Mouse (Mus musculus): ENCODE results near the gene Zmym3. TPM values are rescaled to one million over a fixed set of nuclear protein-coding genes. Genes with fewer than 3 reads are reported as not detected.

The Zmym3 gene
- polyA plus RNA-seq, 1 experiment from 2014 or later: 27.5 TPM

- H3K36me3 ChIP-seq (replicated peaks): no peaks in the 10 kb centered on the region
- H3K9me3 ChIP-seq: no peaks in the 10 kb centered on the region
- H3K4me3 ChIP-seq: no peak overlapping the region
- peaks cover 80% of the 10 kb centered on the region for H3K27me3 ChIP-seq (replicated peaks; ENCODE audit: low read depth, poor library complexity, severe bottlenecking)
- H3K4me1 ChIP-seq: no peaks in the 10 kb centered on the region
- DNase-seq (ENCODE audit: low spot score): peak; percentile 15
- WGBS: 19% methylated on average over 11 of the region's 11 CpGs
- no peak overlapping the region for H3K27ac ChIP-seq (replicated peaks)
Measured at GRCm38 (mm10) chrX:101396459-101396858, 24.2 kb downstream of the Zmym3 start.

GRCm38 (mm10) chrX:101394341-101394740 is 26.3 kb downstream of the Zmym3 start:
- WGBS: 61% methylated on average over 2 of the region's 2 CpGs
- Histone ChIP-seq H3K4me1 (no peaks in the 10 kb centered on the region), H3K27me3 (replicated peaks; ENCODE audit: low read depth, poor library complexity, severe bottlenecking) (peaks cover 79% of the 10 kb centered on the region), H3K9me3 (no peaks in the 10 kb centered on the region), H3K4me3 (no peak overlapping the region), H3K36me3 (replicated peaks) (no peaks in the 10 kb centered on the region), H3K27ac (replicated peaks) (no peak overlapping the region)
- DNase-seq (ENCODE audit: low spot score): no peak

- no peak for DNase-seq (ENCODE audit: low spot score)
- 77% methylated on average over 5 of the region's 5 CpGs for WGBS
- H3K36me3 ChIP-seq (replicated peaks): no peaks in the 10 kb centered on the region
- no peaks in the 10 kb centered on the region for H3K9me3 ChIP-seq
- peaks cover 10% of the 10 kb centered on the region; the same call in 1 of the 2 replicates for H3K4me1 ChIP-seq
- H3K4me3 ChIP-seq: no peak overlapping the region
- H3K27me3 ChIP-seq (replicated peaks; ENCODE audit: low read depth, poor library complexity, severe bottlenecking): peaks cover 80% of the 10 kb centered on the region
- H3K27ac ChIP-seq (replicated peaks): no peak overlapping the region
Measured at GRCm38 (mm10) chrX:101388866-101389537, 31.6 kb downstream of the Zmym3 start.

- H3K27me3 ChIP-seq (replicated peaks; ENCODE audit: low read depth, poor library complexity, severe bottlenecking): peaks cover 94% of the 10 kb centered on the region
- 24% methylated on average over 4 of the region's 4 CpGs for WGBS
Measured at GRCm38 (mm10) chrX:101386222-101386621, 34.4 kb downstream of the Zmym3 start.

GRCm38 (mm10) chrX:101384439-101385137 is 36.1 kb downstream of the Zmym3 start:
- no peaks in the 10 kb centered on the region for H3K36me3 ChIP-seq (replicated peaks)
- DNase-seq (ENCODE audit: low spot score): peak; percentile 11
- H3K9me3 ChIP-seq: no peaks in the 10 kb centered on the region
- peaks cover 97% of the 10 kb centered on the region for H3K27me3 ChIP-seq (replicated peaks; ENCODE audit: low read depth, poor library complexity, severe bottlenecking)
- H3K27ac ChIP-seq (replicated peaks): no peak overlapping the region
- WGBS: 21% methylated on average over 32 of the region's 32 CpGs
- peaks cover 13% of the 10 kb centered on the region; the same call in 1 of the 2 replicates for H3K4me1 ChIP-seq
- H3K4me3 ChIP-seq: peak overlapping the region; percentile 42

More at GRCm38 (mm10) chrX:101386222-101386621, 34.4 kb downstream of the Zmym3 start:
- Histone ChIP-seq H3K36me3 (replicated peaks) (no peaks in the 10 kb centered on the region), H3K9me3 (no peaks in the 10 kb centered on the region), H3K4me1 (peaks cover 13% of the 10 kb centered on the region; the same call in 1 of the 2 replicates), H3K27ac (replicated peaks) (no peak overlapping the region), H3K4me3 (no peak overlapping the region)
- DNase-seq (ENCODE audit: low spot score): no peak

GRCm38 (mm10) chrX:101383455-101383854 is 37.2 kb downstream of the Zmym3 start:
- Histone ChIP-seq H3K4me3 (no peak overlapping the region), H3K27me3 (replicated peaks; ENCODE audit: low read depth, poor library complexity, severe bottlenecking) (peaks cover 98% of the 10 kb centered on the region), H3K4me1 (peaks cover 13% of the 10 kb centered on the region; the same call in 1 of the 2 replicates), H3K36me3 (replicated peaks) (no peaks in the 10 kb centered on the region), H3K27ac (replicated peaks) (no peak overlapping the region), H3K9me3 (no peaks in the 10 kb centered on the region)
- no peak for DNase-seq (ENCODE audit: low spot score)
- 21% methylated on average over 18 of the region's 18 CpGs for WGBS

- H3K9me3 ChIP-seq: no peaks in the 10 kb centered on the region
- no peaks in the 10 kb centered on the region for H3K36me3 ChIP-seq (replicated peaks)
- H3K4me1 ChIP-seq: peaks cover 11% of the 10 kb centered on the region; the same call in 1 of the 2 replicates
- WGBS: 57% methylated on average over 1 of the region's 1 CpGs
- no peak overlapping the region for H3K27ac ChIP-seq (replicated peaks)
- H3K4me3 ChIP-seq: no peak overlapping the region
- H3K27me3 ChIP-seq (replicated peaks; ENCODE audit: low read depth, poor library complexity, severe bottlenecking): peaks cover 96% of the 10 kb centered on the region
- DNase-seq (ENCODE audit: low spot score): no peak
Measured at GRCm38 (mm10) chrX:101379744-101380143, 40.9 kb downstream of the Zmym3 start.

GRCm38 (mm10) chrX:101377076-101377475 is 43.6 kb downstream of the Zmym3 start:
- H3K36me3 ChIP-seq (replicated peaks): no peaks in the 10 kb centered on the region
- WGBS: 71% methylated on average over 4 of the region's 4 CpGs
- no peak overlapping the region for H3K4me3 ChIP-seq
- no peak for DNase-seq (ENCODE audit: low spot score)
- H3K27me3 ChIP-seq (replicated peaks; ENCODE audit: low read depth, poor library complexity, severe bottlenecking): peaks cover 89% of the 10 kb centered on the region
- H3K27ac ChIP-seq (replicated peaks): no peak overlapping the region
- H3K9me3 ChIP-seq: no peaks in the 10 kb centered on the region
- no peaks in the 10 kb centered on the region for H3K4me1 ChIP-seq

- DNase-seq (ENCODE audit: low spot score): no peak
- no peak within 1 kb of the TSS for H3K27ac ChIP-seq (replicated peaks)
- no peaks in the 10 kb centered on the region for H3K4me1 ChIP-seq
- H3K27me3 ChIP-seq (replicated peaks; ENCODE audit: low read depth, poor library complexity, severe bottlenecking): peaks cover 88% of the 10 kb centered on the region
- 82% methylated on average over 7 of the region's 7 CpGs for WGBS
- H3K36me3 ChIP-seq (replicated peaks): no peaks in the 10 kb centered on the region
- H3K4me3 ChIP-seq: no peak within 1 kb of the TSS
- H3K9me3 ChIP-seq: no peaks in the 10 kb centered on the region
Measured at GRCm38 (mm10) chrX:101376190-101376968, 44.3 kb downstream of the Zmym3 start, which contains the start of gene Gjb1. TSS of gene Gjb1 (plus strand) at chrX:101376378.

- Histone ChIP-seq H3K9me3 (no peaks in the 10 kb centered on the region), H3K4me3 (no peak overlapping the region), H3K36me3 (replicated peaks) (no peaks in the 10 kb centered on the region), H3K27ac (replicated peaks) (no peak overlapping the region), H3K27me3 (replicated peaks; ENCODE audit: low read depth, poor library complexity, severe bottlenecking) (peaks cover 77% of the 10 kb centered on the region), H3K4me1 (no peaks in the 10 kb centered on the region)
- WGBS: 58% methylated on average over 5 of the region's 5 CpGs
- DNase-seq (ENCODE audit: low spot score): no peak
Measured at GRCm38 (mm10) chrX:101372946-101373345, 47.7 kb downstream of the Zmym3 start.

- no peak overlapping the region for H3K4me3 ChIP-seq
- no peak overlapping the region for H3K27ac ChIP-seq (replicated peaks)
- H3K36me3 ChIP-seq (replicated peaks): no peaks in the 10 kb centered on the region
- no peaks in the 10 kb centered on the region for H3K9me3 ChIP-seq
- peaks cover 55% of the 10 kb centered on the region for H3K27me3 ChIP-seq (replicated peaks; ENCODE audit: low read depth, poor library complexity, severe bottlenecking)
- no peak for DNase-seq (ENCODE audit: low spot score)
- WGBS: 81% methylated on average over 3 of the region's 3 CpGs
- no peaks in the 10 kb centered on the region for H3K4me1 ChIP-seq
Measured at GRCm38 (mm10) chrX:101370573-101370972, 50.1 kb downstream of the Zmym3 start.

- H3K4me1 ChIP-seq: no peaks in the 10 kb centered on the region
- no peak for DNase-seq (ENCODE audit: low spot score)
- H3K36me3 ChIP-seq (replicated peaks): no peaks in the 10 kb centered on the region
- 71% methylated on average over 7 of the region's 7 CpGs for WGBS
- no peaks in the 10 kb centered on the region for H3K9me3 ChIP-seq
- H3K27ac ChIP-seq (replicated peaks): no peak overlapping the region
- peaks cover 52% of the 10 kb centered on the region for H3K27me3 ChIP-seq (replicated peaks; ENCODE audit: low read depth, poor library complexity, severe bottlenecking)
- H3K4me3 ChIP-seq: no peak overlapping the region
Measured at GRCm38 (mm10) chrX:101369001-101369400, 51.6 kb downstream of the Zmym3 start.

Data from embryonic facial prominence, embryonic 10.5 days (tissue).